Mouse (Mus musculus) ES-CJ7 (cell line): Measurements from ENCODE around the gene Fa2h.
"Not testable (repeated sequence)": the region's sequence is repeated elsewhere in the genome, so short reads cannot be mapped to it uniquely, and the experiment has no call there.

Experiments
- DNase-seq: peaks from one replicate; pipeline ENCODE4 v3.0.0; 2011; ENCODE audit warnings: low read depth, low spot score

The Fa2h gene

GRCm38 (mm10) chr8:111358905-111359304, 34.7 kb downstream of the Fa2h start:
- no peak for DNase-seq

- no peak for DNase-seq
Measured at GRCm38 (mm10) chr8:111357433-111357832, 36.2 kb downstream of the Fa2h start.

GRCm38 (mm10) chr8:111353497-111353896, 40.1 kb downstream of the Fa2h start:
- no peak for DNase-seq

- no peak for DNase-seq
Measured at GRCm38 (mm10) chr8:111352289-111352688, 41.3 kb downstream of the Fa2h start.

- peak; percentile 55 for DNase-seq
Measured at GRCm38 (mm10) chr8:111350577-111350976, 43.0 kb downstream of the Fa2h start.

- peak; percentile 77 for DNase-seq
Measured at GRCm38 (mm10) chr8:111343225-111343624, 50.4 kb downstream of the Fa2h start.

- DNase-seq, result no peak
Measured at GRCm38 (mm10) chr8:111340186-111340585, 53.4 kb downstream of the Fa2h start.

- DNase-seq, result no peak
Measured at GRCm38 (mm10) chr8:111338370-111339208, 55.0 kb downstream of the Fa2h start.

GRCm38 (mm10) chr8:111337890-111338347, 55.7 kb downstream of the Fa2h start, which contains the start of gene Mlkl:
Gene Mlkl, minus strand, starts transcription at chr8:111338177.
- DNase-seq, result peak; percentile 69

GRCm38 (mm10) chr8:111337311-111337889, 56.2 kb downstream of the Fa2h start:
- DNase-seq, result peak; percentile 13

GRCm38 (mm10) chr8:111336692-111337091, 56.9 kb downstream of the Fa2h start:
- no peak for DNase-seq

- DNase-seq, result no peak
Measured at GRCm38 (mm10) chr8:111325222-111325790, 68.3 kb downstream of the Fa2h start.

- DNase-seq, result no peak
Measured at GRCm38 (mm10) chr8:111314729-111315128, 78.9 kb downstream of the Fa2h start.

- DNase-seq, result not testable (repeated sequence)
Measured at GRCm38 (mm10) chr8:111313961-111314360, 79.7 kb downstream of the Fa2h start.

- DNase-seq, result peak; percentile 74
Measured at GRCm38 (mm10) chr8:111312758-111313162, 80.9 kb downstream of the Fa2h start.

- DNase-seq, result not testable (repeated sequence)
Measured at GRCm38 (mm10) chr8:111310006-111310405, 83.6 kb downstream of the Fa2h start.

GRCm38 (mm10) chr8:111305031-111305730, 88.4 kb downstream of the Fa2h start:
- no peak for DNase-seq

- no peak for DNase-seq
Measured at GRCm38 (mm10) chr8:111304359-111304758, 89.3 kb downstream of the Fa2h start.

GRCm38 (mm10) chr8:111303076-111303803, 90.4 kb downstream of the Fa2h start:
- DNase-seq, result peak; percentile 57

- DNase-seq, result peak; percentile 62
Measured at GRCm38 (mm10) chr8:111300597-111301546, 92.8 kb downstream of the Fa2h start.
